Mouse (Mus musculus): ENCODE data around the gene Hist1h4i.

Gene Hist1h4i

DNA sequence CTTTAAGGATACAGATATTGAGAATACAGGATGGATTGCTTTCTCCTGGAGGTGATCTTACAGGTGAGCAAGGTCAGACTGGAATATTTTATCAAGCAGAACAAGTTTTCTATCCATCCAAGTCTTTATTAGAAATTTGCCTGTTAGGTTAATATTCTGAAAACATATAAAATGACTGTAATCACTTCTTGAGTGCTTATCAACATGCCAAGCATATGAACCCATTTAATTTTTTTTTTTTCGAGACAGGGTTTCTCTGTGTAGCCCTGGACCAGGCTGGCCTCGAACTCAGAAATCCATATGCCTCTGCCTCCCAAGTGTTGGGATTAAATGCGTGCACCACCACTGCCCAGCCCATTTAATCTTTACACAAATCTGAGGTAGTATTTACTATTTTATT, 4.2 kb downstream of the Hist1h4i start:
- no peak for DNase-seq (ENCODE audit: low read depth)

DNA sequence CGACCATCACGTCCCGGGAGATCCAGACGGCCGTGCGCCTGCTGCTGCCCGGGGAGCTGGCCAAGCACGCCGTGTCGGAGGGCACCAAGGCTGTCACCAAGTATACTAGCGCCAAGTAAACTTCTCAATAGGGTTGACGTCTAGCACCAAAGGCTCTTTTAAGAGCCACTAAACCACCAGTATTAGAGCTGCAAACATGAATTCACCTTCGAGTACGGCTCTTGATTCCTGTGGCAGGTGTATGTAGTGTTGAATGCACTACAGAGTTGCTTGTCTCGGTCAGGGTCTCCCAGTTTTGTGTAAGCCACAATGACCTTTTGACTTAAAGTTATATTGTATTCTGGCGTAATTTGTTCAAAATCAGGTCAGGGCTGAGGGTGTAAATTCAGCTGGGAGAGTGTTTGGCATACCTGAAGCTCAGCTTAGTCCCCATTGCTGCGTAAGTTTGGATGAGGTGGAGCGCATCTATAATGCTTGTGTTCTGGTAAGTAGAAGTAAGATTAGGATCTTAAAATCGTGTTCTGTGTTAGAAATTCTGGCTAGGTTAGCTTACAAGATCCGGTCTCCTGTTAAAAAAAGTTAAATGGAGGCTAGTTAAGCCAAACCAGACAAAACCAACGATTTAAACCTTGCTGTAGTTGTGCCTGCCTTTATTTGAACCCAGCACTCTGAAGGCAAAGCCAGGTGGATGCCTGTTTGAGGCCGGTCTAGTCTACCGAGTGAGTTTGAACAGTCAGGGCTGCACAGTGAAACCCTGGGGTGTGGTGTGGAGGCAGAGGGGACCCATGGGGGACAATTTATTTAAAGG, 4.8 kb downstream of the Hist1h4i start:
- DNase-seq (ENCODE audit: low read depth) = no peak

DNA sequence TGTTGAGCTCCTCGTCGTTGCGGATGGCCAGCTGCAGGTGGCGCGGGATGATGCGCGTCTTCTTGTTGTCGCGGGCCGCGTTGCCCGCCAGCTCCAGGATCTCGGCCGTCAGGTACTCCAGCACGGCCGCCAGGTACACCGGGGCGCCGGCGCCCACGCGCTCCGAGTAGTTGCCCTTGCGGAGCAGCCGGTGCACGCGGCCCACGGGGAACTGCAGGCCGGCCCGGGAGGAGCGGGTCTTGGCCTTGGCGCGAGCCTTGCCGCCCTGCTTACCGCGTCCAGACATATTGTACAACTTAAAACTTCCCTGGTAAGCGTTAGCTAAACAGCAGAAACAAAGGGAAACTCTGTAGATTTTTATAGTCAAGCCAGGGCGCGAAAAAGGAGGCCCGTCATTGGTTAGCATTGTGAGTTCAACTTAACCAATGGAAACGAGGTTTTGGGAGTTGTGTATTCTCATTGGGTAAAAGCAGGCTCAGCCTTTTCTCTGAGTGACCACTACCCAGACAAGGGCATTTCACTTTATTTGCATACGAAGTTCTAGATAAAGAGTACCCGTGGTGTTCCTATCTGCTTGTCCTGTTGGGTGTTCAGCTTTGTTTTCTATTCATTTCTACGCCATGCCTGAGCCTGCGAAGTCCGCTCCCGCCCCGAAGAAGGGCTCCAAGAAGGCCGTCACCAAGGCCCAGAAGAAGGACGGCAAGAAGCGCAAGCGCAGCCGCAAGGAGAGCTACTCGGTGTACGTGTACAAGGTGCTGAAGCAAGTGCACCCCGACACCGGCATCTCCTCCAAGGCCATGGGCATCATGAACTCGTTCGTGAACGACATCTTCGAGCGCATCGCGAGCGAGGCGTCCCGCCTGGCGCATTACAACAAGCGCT, 5.7 kb downstream of the Hist1h4i start, which contains the start of the genes Hist1h2ah and Hist1h2bk:
Hist1h2ah (minus strand) TSS at position 302 of the 882 bp plus-strand sequence.
Hist1h2bk (plus strand) TSS at position 604 of the 882 bp plus-strand sequence.
- peak; percentile 90 for DNase-seq (ENCODE audit: low read depth)

DNA sequence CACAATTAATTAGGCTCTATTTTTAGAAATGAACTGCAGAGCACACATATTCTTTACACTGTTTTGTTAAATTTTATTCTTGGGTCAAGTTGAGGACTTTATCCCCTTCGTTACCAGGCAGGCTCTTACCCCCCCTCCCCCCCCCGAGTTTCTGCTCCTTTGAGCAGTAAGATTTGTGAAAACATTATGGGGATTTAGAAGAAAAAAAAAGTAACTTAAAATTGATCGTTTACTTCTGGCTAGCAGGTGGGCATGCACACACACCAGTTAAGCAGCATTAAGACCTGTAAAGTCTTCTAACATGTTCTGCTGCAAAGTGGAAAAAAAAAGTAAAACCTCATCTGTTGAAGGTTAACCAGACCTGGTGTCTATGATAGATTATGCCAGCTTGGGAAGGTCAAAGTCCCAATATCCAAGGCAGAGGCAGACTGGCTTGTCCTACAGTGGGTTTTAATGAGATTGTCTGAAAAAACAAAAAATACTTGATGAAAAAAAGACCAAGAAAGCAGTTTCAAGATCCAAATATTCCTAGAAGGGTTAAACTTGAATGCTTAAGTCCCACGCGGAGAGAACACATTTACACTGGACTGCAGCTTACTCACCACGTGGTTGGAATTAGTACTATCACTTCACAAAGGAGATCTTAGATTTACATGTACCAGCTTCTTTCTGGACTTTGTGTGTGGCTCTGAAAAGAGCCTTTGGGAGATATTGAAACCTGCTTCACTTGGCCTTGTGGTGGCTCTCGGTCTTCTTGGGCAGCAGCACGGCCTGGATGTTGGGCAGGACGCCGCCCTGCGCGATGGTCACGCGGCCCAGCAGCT, 6.5 kb downstream of the Hist1h4i start:
- DNase-seq (ENCODE audit: low read depth) = no peak

DNA sequence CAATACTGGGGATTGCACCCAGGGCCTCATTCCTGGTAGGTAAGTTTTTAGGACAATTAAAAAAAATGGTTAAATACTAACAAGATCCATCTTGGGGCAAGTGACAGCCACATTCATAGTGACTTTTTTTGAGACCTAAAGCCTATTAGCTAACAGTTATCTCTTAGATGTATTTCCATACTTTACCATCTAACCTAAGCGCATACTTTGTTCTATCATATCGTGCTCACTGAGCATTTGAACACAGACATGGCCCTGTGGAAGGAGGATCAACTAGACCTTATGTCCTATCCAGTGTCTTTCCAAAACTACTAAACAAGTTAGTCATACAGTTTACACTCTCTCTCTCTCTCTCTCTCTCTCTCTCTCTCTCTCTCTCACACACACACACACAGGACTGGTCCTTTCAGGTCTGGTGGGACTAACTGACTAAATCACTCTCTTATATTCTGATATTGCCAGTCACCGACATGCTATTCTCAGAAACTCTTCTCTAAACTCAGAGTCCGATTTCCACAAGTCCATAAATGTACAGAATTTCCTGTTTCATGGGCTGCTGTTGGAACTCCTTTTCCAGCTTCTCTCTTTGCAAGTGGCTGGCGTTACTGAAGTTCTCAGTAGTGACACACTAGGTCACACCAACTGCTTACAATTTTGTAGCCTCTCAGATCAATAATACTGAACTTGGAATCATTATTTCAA, 7.3 kb downstream of the Hist1h4i start:
- no peak for DNase-seq (ENCODE audit: low read depth)

DNA sequence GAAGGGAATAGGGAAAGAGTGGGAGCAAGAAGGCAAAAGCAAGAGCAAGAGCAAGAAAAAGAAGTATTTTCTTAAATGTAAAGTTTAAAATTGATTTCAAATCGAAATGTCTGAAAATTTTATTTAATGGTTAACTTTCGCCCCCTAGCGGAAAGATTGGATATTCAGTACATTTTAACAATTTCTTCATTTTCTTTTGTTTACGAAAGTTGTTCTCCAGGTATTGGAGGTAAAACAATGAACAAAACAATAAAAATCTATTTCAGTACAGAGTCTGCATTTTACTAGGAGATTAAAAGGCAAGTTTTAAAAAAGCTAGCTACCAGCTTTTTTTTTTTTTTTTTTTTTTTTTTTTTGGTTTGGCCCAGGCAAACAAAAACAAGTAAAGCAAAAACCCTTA, 10.7 kb downstream of the Hist1h4i start:
- DNase-seq (ENCODE audit: low read depth) = no peak

DNA sequence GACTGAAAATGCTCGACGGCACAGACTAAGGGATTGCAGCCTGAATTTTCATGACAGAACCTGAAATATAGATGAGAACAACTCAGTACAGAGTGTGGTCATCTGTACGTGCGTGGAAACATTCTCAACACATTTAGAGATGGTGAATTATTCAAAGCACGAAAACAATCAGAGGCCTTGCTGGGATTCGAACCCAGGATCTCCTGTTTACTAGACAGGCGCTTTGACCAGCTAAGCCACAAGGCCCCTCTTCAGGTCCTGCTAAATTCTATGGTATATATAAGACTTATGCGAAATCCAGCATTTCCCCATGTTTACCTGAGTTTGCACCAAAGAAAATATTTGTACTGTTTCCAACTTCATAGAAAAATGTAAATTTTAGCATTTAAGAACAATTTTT, 11.2 kb downstream of the Hist1h4i start:
- DNase-seq (ENCODE audit: low read depth) = no peak

DNA sequence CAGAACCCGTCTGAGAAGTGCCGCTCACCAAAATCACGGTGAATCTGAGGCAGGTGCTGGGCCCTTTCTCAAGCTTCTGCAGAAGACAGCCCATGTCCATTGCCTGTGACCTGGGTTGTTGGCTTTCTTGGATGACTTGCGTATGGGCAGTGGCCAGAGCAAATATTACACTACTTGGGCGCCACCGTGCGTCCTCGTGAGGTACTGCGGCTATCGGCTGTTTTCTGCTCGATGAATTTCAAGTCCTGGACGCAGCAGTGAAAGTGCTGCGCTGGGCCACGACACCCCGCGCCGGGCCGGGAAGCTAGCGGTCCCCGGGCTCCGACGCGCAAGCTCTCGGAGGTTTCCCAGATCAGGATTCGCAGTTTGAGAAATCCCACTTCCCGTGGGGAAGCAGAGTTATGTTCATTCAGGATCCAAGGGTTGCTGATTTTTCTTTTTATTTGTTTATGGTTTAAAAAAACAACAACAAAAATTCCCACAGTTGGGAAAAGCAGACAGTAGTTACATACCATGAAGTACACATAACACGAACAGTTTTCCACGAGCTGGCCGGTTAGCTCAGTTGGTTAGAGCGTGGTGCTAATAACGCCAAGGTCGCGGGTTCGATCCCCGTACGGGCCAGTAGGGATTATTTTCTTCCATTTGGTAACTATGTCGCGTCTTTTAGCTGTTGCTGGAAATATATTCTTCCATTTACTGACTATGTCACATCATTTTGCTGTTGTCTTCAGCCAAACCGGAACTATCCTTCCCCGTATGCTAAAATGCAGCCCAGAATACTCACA, 12.3 kb downstream of the Hist1h4i start:
- DNase-seq (ENCODE audit: low read depth) = peak; percentile 93

DNA sequence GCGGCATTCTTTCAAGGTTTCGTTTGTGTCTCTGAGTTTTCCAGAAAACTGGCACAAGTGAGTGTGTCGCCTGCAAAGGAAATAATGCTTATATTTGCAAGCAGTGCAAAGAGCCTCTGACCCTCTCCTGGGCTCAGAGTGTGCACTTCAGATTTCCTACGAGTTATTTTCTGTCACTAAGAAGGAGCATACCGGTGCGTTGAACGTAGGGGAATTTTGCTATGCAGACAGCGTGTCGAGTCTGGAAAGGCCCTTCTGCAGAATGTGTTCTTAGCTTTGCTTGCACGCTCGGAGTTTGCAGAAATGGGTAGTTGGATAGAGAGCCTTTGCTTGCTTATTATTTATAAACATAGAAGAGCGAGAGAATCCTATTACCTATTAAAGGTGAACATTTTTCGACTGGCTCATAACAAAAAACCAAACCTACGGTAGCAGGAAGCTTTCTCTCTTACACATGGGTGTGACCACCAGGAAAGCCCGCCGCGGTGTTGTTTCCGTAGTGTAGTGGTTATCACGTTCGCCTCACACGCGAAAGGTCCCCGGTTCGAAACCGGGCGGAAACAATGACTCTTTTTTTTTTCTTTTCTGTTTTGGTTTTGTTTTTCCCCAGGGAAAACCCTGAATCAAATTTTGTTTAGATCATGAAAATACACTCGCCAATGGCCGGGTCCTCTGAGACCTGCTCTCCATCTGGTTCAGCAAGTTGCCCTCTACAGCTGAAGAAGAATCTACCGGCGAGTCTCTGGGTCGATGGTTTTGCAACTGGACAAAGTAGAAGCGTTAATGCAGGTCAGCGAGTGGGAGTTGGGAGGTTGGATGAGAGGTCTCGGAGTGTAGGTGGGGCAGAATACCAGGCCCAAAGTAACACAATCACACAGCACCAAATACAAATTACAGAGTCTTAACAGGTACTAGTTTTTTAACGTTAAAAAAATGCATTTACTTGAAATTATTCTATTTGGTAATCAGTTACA, 14.8 kb downstream of the Hist1h4i start:
- no peak for DNase-seq (ENCODE audit: low read depth)

DNA sequence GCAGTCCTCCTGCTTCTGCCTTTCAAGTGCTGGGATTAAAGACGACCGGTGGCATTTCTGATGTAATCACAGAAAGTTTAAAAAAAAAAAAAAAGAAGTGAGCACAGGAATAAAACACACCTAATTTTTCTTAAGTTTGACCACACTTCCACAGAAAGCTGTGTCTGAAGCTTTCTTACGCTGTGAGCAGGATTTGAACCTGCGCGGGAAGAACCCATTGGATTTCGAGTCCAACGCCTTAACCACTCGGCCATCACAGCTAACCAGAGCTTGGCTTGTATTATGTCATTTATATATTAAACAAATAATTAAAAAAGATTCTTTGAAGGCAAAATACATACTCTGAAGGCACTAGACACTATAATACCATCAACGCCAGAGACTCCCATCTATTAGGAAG, 18.9 kb downstream of the Hist1h4i start:
- peak; percentile 72 for DNase-seq (ENCODE audit: low read depth)

DNA sequence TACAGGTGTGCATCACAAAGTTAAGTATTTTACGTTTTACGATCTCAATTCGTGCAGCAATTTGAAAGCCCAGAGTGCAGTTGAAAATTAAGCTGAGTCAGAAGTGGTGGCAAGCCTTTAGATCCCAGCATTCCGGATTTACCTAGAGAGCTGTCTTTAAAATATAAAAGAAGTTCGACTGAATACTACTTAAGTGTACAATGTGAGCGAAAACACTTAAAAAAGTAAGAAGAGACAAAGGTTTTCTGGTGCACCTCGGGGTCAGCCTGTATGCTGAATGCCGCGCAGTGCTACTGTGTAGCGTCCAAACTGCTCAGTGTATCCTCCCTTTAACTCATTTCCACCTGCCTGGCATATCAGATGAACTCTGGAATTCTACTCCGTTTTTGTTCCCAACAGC, 19.6 kb downstream of the Hist1h4i start:
- no peak for DNase-seq (ENCODE audit: low read depth)

DNA sequence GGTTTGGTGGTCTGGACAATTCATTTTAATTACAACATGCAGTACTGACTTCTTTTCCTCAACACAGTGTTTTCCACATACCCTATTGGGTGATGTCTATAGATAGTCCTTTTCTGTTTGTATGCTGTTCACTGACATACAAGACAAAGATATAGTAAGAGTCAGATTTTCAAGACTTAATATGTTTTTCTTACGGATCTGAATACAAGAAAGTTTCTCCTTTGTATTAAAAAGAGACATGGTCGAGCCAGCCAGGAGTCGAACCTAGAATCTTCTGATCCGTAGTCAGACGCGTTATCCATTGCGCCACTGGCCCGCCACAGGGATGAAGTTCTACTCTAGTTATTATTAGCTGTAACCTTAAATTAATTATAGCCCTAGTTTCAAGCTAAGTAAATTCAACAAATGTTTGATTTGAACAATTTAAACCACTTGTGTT, 20.2 kb downstream of the Hist1h4i start:
- no peak for DNase-seq (ENCODE audit: low read depth)

DNA sequence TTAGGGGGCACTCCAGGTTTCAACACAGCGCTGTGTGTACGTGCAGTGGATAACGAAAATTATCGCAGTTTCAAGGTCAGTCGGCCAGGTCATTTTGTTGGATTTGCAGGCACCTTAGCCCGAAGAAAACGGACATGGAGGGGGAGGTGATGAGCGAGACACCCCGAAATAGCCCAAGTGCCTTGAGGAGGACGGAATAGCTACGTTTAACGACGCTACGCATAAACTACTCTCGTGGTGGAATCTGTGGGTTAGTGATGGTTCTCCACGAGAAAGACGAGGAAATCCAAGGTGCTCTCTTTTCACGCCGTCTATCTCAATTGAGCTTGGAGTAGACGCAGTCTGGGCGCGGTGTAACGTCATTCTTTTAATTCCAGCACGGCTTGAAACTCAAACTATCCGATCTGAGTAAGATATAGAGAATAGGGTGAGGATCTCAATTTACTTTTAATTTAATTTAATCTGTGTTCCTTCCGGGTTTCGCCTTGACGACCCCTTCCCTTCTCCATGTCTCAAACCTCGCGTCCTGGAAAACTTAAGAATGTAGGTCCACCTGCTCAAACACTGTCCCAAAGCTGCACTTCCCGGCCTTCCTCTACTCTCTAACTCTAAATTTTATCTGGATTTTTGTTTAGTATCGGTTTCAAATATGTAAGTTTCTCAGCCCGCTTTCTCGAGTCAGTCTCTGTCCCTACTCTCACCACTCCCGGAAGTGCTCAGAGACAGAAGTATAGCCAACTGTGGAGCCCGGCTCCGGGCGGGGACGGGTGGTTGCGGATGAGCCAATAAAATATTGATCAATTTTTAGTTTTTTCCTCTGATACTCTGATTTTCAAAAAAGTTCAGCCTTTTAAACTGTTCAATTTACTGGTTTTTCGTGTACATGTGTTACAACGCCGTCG, 21.0 kb downstream of the Hist1h4i start:
- no peak for DNase-seq (ENCODE audit: low read depth)

DNA sequence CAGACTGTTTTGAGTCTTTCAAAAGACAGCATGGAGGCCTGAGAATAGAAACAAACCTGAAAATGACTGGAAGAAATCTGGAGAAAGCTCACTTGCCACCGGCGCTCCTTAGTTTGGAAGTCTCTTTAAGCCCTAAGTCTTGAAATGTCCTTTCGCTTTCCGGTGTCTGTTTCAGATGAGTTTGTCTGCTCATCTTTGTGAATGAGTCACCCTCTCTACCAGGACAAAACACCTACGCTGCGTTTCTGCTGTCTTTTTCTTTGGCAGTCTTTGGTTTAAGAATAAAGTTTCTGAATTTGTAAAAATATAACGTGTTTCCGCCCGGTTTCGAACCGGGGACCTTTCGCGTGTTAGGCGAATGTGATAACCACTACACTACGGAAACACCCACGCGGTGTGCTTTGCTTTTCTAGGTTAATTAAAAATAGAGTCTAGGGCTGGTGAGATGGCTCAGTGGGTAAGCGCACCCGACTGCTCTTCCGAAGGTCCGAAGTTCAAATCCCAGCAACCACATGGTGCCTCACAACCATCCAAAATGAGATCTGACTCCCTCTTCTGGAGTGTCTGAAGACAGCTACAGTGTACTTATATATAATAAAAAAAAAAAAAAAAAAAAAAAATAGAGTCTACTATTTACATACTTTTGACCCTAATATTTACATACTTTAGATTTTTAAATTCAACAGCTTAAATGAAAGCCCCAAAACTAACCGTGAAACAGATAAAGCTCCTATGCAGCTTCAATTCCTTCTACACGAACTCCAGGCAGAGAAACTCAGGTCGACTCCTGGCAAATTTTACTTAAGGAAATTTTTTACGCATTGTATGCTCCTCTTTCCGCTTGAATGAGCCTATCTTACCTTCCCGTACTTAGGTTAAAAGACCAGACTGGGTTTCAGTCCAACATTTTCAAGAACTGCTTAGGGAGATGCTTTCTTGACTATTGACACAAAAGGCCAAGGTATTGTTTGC, 25.4 kb downstream of the Hist1h4i start:
- no peak for DNase-seq (ENCODE audit: low read depth)

DNA sequence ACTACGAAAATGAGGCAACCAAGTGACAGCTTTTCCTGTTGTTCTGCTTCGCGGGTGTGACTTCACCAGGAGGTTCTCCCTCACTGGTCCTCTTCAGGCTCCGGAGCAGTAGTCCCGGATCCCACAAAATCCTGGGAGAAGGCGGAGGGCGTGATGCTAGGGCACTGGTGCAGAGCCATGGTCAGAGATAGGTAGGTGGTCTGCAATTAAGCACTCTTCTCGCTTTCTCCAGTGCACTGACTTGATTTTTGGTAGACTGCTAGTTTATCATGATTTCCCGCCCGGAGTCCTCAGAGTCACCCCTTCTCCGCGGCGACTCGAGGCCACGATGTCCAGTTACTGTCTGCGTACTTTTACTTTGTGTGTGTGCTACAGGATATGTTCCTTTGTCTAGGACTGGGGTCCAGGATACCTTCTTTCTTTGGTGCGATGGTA, 26.7 kb downstream of the Hist1h4i start:
- DNase-seq (ENCODE audit: low read depth) = no peak

DNA sequence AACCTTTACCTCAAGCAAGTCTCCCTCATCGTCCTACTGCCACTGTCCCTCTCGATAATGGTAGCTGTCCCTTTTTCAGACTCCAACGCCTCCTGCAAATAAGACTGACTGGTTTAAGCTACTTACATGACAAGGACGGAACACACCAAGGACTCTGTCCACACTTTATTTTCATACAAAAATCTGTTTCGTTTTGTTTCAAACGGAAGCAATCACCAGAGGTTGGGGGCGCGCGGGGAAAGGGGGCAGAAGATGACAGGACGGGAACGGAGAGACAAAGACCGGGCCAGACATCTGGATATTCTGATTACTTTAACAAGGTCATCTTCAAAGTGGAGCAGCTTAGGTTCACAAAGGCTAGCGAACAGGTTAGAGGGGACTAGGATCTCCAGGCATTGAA, 27.4 kb downstream of the Hist1h4i start:
- DNase-seq (ENCODE audit: low read depth) = no peak

DNA sequence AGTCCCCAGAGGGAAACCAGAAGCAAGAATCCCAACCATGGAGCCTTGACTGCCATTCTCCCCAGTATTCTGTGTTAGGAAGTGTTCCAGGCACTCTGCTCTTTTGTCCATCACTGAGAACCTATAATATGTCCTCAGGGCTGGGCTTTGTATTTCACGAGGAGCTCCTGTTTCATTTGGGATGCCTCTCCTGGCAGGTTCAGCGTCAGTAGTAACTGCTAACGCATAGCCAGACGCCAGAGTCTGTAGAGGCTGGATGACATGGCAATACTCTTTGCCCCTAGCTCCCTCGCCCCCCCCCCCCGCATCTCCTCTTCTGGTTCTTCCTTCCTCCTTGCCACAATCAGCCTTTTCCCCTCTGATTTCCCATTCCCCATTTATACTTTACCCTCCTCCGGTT, 31.5 kb downstream of the Hist1h4i start, which contains the start of gene Prss16:
Prss16 (minus strand) TSS at position 101 of the 400 bp plus-strand sequence.
- DNase-seq (ENCODE audit: low read depth) = no peak

All from fibroblast of lung, adult 2 months (primary cell).